Mouse (Mus musculus): ENCODE data around the gene Dapk2.
A peak's percentile ranks its signal among the peaks of the same experiment; 100 is the strongest.

Gene Dapk2

DNA sequence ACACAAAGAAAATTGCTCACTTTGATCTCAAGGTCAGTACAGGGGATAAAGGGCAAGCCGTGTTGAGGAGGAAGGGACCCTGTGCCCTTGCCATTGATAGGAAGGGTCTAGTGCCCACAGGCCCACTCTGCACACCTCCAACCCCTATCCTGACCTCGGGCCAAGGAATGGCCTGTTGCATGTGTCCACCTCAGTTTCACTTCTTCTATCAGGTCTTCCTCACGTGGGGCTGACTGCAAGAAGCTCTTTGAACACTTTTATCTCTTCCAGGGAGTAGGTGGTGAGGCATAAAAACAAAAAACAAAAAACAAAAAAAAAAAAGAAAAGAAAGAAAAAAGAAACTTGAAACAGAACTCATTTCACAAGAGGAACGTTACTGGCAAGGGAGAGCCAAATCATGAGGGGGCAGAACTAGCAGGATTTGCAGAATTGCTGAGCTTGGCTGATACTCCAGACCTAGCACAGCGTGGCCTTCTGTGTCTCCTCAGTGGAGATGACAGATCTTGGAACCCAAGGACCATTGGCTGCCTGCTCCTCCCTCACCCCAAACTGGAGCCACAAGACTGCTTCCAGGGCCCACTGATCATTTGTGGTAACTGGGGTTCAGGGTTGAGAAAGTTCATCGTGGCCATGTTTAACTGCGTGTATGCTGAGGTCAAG, 73.9 kb downstream of the Dapk2 start:
- no peak for DNase-seq (ENCODE audit: low spot score)

GRCm38 (mm10) chr9:66236615-66237014, 78.6 kb downstream of the Dapk2 start:
- DNase-seq (ENCODE audit: low spot score): no peak

DNA sequence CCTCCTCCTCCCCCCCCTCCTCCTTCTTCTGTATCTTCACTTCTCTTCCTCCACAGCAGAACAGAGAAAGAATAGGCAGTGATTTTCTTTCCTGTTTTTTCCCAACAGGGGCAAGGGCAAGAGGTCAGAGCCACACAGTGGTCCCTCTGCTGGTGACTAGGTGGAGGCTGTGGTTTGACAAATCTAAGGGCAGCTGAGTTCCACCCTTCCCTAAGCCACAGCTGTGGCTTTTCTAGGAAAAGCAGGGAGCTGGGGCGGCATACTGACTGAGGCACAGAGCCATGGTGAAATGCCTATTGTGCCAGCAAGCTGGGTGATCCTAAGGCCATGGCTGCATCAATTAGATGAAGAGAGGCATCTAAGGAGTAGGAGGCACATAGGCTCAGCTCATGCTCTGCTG, 79.7 kb downstream of the Dapk2 start:
- no peak for DNase-seq (ENCODE audit: low spot score)

DNA sequence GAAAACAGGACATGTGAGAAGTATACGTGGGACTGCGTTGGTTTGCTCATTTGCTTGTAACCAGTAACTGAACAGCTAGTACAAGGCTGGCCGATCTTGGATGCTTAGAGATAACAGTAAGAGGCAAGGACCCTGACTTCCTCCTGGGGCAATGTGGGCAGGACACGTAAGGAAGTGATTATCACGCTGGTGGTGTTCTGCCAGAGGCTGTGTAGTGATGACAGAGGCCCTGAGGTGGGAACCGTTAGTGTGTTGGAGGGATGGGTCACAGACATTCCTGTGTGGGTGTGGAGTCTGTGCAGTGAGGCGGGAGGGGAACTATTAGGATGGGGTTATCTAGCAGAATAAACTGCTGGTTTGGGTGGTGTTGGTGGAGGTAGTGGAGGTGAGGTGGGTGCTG, 81.2 kb downstream of the Dapk2 start:
- no peak for DNase-seq (ENCODE audit: low spot score)

DNA sequence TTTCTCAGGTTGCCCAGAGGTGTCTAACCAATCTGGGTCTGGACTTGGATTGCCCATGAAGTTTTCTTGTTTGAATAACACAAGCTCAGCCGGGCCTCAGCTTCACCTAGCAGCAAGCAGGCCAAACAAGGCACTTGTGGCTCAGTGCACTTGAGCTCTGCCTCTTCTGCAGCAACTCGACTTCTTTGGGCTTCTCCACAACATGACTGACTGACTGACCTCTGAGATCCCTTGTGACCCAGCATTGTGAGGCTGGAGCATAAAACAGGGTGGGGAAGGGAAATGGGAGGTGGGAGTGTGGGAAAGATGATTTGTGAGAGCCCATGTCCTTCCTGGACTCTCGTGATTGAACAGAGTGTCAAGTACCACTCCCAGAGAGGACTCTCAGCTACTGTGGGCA, 81.7 kb downstream of the Dapk2 start:
- no peak for DNase-seq (ENCODE audit: low spot score)

DNA sequence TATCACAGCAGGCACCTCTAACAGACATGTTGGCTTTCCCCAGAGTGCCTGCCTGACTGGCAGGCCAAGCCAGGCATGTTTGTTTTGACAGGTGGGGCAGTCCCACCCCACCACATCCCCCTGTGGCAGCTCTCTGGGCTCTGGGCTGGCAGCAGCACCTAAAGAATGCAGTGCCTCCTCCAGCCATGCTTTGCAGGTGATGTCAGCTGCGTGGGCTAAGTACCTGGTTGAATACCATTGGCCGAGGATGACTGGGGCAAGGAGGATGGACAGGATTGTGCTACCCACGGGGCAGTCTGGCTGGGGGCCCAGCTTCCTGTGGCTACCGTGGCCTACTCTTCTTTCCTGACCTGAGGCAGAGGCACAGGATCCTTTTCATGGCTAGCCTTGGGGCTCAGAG, 82.5 kb downstream of the Dapk2 start:
- no peak for DNase-seq (ENCODE audit: low spot score)

DNA sequence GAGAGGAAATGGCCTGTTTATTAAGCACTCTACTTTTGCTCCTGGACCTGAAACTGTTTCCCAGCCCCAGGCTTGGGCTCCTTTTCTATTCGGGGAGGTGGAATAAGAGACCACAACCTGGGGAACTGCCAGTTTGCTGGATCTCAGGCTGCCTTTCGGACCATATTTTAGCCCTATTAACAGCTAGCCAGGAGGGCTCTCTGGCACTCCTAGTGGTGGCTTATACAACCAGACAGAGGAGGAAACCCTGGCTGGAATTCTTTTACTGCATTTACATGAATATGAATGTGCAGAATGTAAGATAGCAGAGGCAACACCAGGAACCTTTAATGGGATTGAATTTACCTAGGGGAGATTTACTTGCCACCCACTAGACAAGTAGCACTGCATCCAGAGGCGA, 83.0 kb downstream of the Dapk2 start:
- DNase-seq (ENCODE audit: low spot score): no peak

DNA sequence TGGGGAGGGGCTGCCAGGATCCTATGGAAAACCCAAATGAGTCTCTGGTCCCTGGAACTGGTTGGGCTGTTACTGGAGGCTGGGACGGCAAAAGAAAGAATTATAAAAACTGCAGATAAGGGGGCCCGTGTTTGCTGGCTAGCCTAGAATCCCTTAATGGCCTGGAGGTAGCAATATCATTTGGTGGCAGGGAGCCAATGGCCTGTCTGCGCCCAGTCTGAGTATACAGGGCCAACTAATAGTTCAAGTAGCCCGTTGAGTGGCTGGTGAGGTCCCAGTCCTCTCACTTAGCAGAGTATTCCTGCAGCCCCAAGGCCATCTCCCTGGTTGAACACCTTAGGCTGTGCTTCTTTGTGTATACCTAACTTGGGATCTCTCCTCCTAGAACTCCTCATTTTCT, 83.7 kb downstream of the Dapk2 start:
- no peak for DNase-seq (ENCODE audit: low spot score)

DNA sequence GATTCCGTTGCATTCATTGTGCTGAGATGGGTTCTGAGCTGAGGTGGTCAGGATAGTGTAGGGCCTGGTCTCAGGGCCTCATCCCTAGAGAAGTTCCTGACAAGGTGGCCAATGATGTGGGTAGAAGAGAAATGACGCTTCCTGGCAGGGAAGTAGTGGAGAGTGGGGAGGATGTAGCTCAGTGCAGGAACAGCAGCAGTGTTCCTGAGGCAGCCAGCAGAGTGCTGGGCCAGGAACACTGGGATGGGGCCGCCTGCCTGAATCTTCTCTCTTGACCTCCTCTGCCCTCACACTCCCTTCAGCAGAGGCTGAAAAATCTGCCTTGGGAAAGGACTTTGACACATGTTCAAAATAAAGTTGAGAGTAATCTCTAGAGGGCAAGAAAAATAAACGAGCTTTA, 85.2 kb downstream of the Dapk2 start:
- no peak for DNase-seq (ENCODE audit: low spot score)

- DNase-seq (ENCODE audit: low spot score): no peak
These were observed 86.1 kb downstream of the Dapk2 start for GRCm38 (mm10) chr9:66244079-66244478.

GRCm38 (mm10) chr9:66245707-66246106, 87.7 kb downstream of the Dapk2 start:
- DNase-seq (ENCODE audit: low spot score): no peak

- DNase-seq (ENCODE audit: low spot score): no peak
These were observed 91.3 kb downstream of the Dapk2 start for GRCm38 (mm10) chr9:66249281-66249680.

DNA sequence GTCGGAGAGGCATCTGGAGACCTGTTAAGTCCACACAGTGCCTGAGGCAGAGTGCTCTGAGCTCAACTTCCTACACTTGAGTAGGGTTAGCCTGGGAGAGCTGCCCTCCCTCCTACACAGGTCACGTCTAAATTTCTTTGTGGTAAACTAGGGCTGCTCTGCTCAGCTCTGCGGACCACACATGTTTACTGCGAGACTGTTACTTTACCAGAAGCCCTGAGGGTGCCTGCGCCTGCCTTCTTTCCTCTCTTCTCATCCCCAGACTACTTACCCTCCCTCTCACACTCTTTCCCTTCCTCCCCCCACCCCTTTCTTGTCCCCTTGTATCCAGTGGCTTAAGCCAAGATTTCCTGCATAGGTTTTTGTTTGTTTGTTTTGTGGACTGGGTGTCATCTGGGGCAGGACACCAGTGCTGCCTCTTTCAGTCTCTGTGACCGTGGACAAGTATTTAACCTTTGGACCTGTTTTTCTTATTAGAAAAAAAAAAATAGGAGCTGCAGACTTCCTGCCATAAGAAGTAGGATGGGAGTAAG, 93.2 kb downstream of the Dapk2 start:
- DNase-seq (ENCODE audit: low spot score): no peak

DNA sequence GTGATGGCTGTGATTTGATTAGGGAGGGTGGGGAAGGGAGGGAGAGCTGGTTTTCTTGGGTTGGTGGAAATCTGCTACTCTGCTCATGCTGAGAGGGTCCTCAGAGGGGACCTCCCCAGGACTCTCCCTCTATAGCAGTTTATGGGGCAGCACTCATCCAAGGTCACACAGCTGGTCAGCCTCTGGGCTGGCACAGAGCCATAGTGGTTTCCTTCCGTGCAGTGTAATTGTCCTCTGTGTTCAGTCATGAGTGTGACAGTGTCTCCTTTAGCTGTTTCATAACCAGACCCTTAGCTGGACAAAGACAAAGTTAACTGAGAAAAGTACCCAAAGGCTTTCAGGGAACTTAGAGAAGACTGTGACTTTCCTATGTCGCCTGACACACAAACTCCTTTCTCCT, 103.7 kb downstream of the Dapk2 start:
- no peak for DNase-seq (ENCODE audit: low spot score)

DNA sequence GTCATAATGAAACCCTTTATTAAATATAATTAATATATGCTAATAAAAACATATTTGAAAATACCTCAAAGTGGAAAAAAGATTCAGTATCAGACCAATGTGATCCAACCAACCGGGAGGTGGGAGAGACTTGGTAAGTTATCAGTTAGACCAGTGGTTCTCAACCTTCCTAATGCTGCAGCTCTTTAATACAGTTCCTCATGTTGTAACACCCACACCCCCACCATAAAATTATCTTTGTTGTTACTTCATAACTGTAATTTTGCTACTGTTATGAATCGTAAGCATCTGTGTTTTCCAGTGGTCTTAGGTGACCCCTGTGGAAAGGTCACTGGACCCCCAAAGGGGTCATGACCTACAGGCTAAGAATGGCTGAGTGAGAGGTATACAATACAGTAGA, 105.7 kb downstream of the Dapk2 start:
- no peak for DNase-seq (ENCODE audit: low spot score)

DNA sequence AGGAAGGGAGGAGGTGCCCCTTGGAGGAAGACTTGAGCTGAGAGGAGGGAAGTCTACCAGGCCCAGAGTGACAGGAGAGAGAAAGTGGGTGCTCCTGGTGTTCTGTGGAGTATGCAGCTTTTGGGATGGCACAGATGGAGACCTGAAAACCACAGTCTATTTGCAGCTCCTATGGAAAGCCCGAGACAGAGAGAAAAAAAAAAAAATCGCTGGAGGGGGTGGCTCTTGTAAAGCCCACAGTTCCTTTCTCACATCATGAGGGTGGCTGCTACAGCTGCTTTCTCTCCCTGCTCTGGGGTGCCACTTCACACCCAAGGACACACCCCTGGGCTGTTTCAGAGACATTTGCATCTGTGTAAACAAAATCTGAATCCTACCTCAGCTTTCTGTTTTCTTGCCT, 107.6 kb downstream of the Dapk2 start:
- no peak for DNase-seq (ENCODE audit: low spot score)

DNA sequence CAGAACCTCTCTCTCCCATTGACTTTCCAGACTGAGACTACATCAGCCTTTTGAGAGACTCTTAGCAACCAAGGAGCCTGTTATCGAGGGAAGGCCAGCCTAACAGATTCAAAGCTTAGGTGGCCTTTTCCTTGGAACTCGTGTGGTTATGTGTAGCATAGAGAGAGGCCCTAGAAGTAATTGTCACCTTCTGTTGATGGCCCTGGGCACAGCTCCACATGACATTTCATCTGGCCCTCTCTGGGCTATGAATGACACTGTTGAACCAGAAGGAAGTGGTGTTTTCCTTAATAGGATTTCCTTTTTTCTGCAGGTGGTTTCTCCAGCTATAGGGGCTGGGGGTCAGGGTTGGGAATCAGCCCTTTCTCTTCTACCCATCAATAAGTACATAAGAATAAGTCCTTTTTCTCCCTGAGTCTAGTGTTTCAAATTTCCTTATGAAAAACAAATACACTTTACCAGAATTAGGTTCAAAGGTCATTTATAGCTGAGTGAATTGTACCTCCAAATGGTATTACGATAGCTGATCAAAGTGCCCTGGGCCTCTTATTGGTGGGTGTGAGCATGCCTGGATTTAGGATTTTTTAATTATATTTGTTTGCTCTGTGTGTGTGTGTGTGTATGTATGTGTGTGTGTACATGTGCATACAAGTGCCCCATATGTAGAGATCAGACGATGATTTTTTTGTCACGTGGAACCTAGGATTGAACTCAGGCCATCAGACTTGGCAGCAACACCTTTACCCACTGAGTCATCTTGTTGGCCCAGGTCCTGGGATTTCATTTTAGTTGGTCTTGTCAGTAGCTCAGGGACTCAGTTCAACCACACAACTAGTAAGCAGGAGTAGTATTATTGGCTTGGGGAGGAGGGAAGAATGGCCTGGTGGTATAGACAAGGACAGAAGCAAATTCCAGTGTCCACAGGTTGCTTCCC, 108.5 kb downstream of the Dapk2 start:
- DNase-seq (ENCODE audit: low spot score): no peak

DNA sequence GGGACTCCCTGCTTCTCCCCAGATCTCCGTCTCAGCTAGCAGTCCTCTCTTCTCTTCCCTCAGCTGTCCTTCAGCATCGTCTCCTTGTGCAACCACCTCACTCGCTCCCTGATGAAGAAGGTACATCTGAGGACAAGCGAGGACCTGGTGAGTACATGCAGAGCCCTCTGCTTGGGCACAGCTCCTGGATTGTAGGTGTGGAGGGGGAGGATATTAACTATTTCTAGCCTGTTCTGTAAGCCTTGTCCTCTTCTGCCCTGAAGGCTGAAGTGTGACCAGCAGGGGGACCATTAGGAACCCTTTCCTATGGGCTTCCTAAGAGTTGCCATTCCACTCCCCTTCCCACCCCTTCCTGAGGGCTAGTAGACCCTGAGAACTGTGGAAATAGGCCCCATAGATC, 110.8 kb downstream of the Dapk2 start:
- DNase-seq (ENCODE audit: low spot score): no peak

- DNase-seq (ENCODE audit: low spot score): no peak
These were observed 112.0 kb downstream of the Dapk2 start for GRCm38 (mm10) chr9:66270038-66270437.

DNA sequence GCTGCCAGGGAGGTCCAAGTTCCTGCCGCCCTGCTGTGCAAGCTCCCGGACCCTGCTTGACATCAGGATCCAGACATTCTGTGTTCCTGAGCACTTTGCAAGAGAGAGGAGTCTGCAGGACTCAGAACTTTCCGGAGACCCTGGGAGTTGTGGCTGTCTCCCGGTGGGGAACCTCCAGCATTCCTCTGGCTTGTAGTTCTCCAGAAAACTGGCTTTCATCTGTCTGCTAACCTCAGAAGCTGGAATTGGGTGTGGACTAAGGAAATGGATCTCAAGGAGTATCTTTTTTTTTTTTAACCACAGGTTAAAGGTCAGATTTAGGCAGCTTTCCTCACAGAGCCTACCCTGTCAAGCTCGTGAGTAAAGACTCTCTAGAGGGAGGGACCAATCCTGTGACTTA, 113.7 kb downstream of the Dapk2 start:
- DNase-seq (ENCODE audit: low spot score): no peak

DNA sequence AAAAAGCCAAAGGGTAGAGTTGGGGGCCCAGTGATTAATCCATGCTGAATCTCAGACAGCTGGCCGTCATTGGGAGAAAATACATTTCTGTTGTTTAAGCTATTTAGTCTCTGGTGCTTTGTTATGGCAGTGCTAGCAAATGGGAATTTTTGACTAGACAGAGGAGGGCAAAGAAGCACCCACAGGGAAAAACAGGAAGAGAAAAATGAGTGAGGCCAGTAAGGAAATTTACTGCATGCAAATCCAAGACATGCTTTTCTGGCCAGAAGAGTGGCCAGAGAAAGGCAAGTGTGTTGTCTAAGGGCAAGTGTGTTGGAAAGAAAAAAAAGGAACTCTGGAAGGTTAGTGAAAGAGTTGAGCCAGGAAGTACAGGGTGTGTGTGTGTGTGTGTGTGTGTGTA, 115.6 kb downstream of the Dapk2 start:
- no peak for DNase-seq (ENCODE audit: low spot score)

GRCm38 (mm10) chr9:66274657-66275056, 116.6 kb downstream of the Dapk2 start:
- no peak for DNase-seq (ENCODE audit: low spot score)

DNA sequence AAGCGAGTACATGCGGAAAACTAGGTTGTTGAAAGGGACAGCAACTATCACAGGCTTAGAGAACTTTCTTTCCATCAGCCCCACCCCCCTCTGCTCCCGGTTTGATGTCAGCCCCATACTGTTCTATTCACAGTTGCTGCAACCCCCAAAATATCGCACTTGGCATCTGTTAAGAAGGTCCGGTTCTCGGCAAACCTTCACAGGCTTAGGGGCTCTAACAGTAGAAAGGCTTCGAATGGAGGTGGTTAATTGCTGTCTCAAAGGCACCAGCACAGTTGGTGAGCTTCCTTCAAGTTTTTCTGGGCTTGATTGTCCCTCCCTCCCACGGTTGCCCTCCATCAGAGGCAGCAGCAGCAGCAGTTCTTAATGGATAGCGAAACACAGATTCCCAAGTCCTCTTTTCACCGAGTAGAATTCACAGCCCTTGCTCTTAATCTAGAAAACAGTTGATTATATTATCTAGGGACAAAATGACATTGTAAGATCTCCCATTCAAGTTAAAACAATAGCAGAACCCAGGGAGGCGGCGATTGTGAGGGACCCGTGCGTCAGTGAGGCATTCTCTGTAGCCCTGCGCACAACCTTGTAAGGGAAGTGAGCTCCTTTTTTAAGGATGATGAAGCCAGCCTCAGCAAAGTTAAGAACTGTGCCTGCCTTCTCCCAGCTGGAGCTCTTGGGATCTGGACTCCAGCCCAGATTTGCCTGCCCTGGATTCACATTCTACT, 117.4 kb downstream of the Dapk2 start:
- DNase-seq (ENCODE audit: low spot score): peak; percentile 68

Data from layer of hippocampus, adult 11-12 months (tissue).